Mouse (Mus musculus): ENCODE results near the gene Trim2.
A peak's percentile ranks its signal among the peaks of the same experiment; 100 is the strongest.

Trim2 gene

GRCm38 (mm10) chr3:84220748-84221147, 85.9 kb downstream of the Trim2 start:
- DNase-seq (ENCODE audit: low spot score in 2 of 2), result peak in 1 of 2 experiments; percentile 80

GRCm38 (mm10) chr3:84220326-84220725, 86.4 kb downstream of the Trim2 start:
- DNase-seq (ENCODE audit: low spot score in 2 of 2), result no peak

- no peak for DNase-seq (ENCODE audit: low spot score in 2 of 2)
These were observed 86.9 kb downstream of the Trim2 start for GRCm38 (mm10) chr3:84219720-84220273.

- DNase-seq (ENCODE audit: low spot score in 2 of 2), result no peak
These were observed 87.4 kb downstream of the Trim2 start for GRCm38 (mm10) chr3:84219166-84219710.

- no peak for DNase-seq (ENCODE audit: low spot score in 2 of 2)
These were observed 88.2 kb downstream of the Trim2 start for GRCm38 (mm10) chr3:84218498-84218897.

GRCm38 (mm10) chr3:84217961-84218351, 88.7 kb downstream of the Trim2 start:
- DNase-seq (ENCODE audit: low spot score in 2 of 2), result no peak

GRCm38 (mm10) chr3:84217118-84217960, 89.3 kb downstream of the Trim2 start:
- no peak for DNase-seq (ENCODE audit: low spot score in 2 of 2)

GRCm38 (mm10) chr3:84215743-84216360, 90.8 kb downstream of the Trim2 start:
- no peak for DNase-seq (ENCODE audit: low spot score in 2 of 2)

- DNase-seq (ENCODE audit: low spot score in 2 of 2), result no peak
These were observed 91.4 kb downstream of the Trim2 start for GRCm38 (mm10) chr3:84215253-84215652.

- DNase-seq (ENCODE audit: low spot score in 2 of 2), result no peak
These were observed 92.2 kb downstream of the Trim2 start for GRCm38 (mm10) chr3:84214501-84214900.

- DNase-seq (ENCODE audit: low spot score in 2 of 2), result no peak
These were observed 95.3 kb downstream of the Trim2 start for GRCm38 (mm10) chr3:84211340-84211875.

- DNase-seq (ENCODE audit: low spot score in 2 of 2), result no peak
These were observed 97.7 kb downstream of the Trim2 start for GRCm38 (mm10) chr3:84208917-84209513.

GRCm38 (mm10) chr3:84208475-84208874, 98.2 kb downstream of the Trim2 start:
- no peak for DNase-seq (ENCODE audit: low spot score in 2 of 2)

GRCm38 (mm10) chr3:84207366-84207765, 99.3 kb downstream of the Trim2 start:
- DNase-seq (ENCODE audit: low spot score in 2 of 2), result no peak

GRCm38 (mm10) chr3:84206106-84206505, 100.6 kb downstream of the Trim2 start:
- no peak for DNase-seq (ENCODE audit: low spot score in 2 of 2)

GRCm38 (mm10) chr3:84205650-84206049, 101.0 kb downstream of the Trim2 start:
- DNase-seq (ENCODE audit: low spot score in 2 of 2), result no peak

GRCm38 (mm10) chr3:84204640-84205039, 102.0 kb downstream of the Trim2 start:
- DNase-seq (ENCODE audit: low spot score in 2 of 2), result no peak

- DNase-seq (ENCODE audit: low spot score in 2 of 2), result no peak
These were observed 105.9 kb downstream of the Trim2 start for GRCm38 (mm10) chr3:84200559-84201420.

GRCm38 (mm10) chr3:84199516-84199915, 107.2 kb downstream of the Trim2 start:
- no peak for DNase-seq (ENCODE audit: low spot score in 2 of 2)

- no peak for DNase-seq (ENCODE audit: low spot score in 2 of 2)
These were observed 108.4 kb downstream of the Trim2 start for GRCm38 (mm10) chr3:84198229-84198628.

GRCm38 (mm10) chr3:84193881-84194280, 112.8 kb downstream of the Trim2 start:
- no peak for DNase-seq (ENCODE audit: low spot score in 2 of 2)

Data from frontal cortex, postnatal 10 days (tissue).